Mouse (Mus musculus) gastrocnemius, postnatal 14 days (tissue): ENCODE measurements around the gene Atrip. TPM values are rescaled to one million over a fixed set of nuclear protein-coding genes. Genes with fewer than 3 reads are reported as not detected.
A peak's percentile ranks its signal among the peaks of the same experiment; 100 is the strongest.

Experiments
- DNase-seq: peaks from one replicate; pipeline ENCODE4 v3.0.0; 2021; ENCODE audit warnings: mixed read lengths
- intact Hi-C: fragments of 180-260 bp; cut with DNase I; formaldehyde crosslinking; loops from one replicate; pipeline ENCODE4 v1.15.1; 2025; ENCODE audit warnings: low total_unique reads
- long read RNA-seq, 2 experiments: library from polyadenylated mRNA; stranded (forward); transcript quantifications; one replicate each; pipeline ENCODE4 v2.0.0; 2021
- total RNA-seq, 2 experiments: library from RNA; stranded (reverse); gene quantifications; 2 replicates each; pipeline ENCODE4 v1.2.3; 2021

Gene Atrip
- 1 to 10 TPM; 7.4 to 7.5 TPM for total RNA-seq
- long read RNA-seq, experiment 1, full-length matches to known transcripts = 14 of 18 reads
- long read RNA-seq, experiment 1, partial matches to known transcripts = 2 of 18 reads
- long read RNA-seq, experiment 1, other reads (novel, unspliced or antisense) = 2 of 18 reads
- long read RNA-seq, experiment 2, transcript Atrip-201 (13 exons, 2,572 nt) = major isoform, 12 of 25 reads
- long read RNA-seq, experiment 2, partial matches to known transcripts = 1 of 25 reads
- long read RNA-seq, experiment 2, other reads (novel, unspliced or antisense) = 12 of 25 reads

GRCm38 (mm10) chr9:109073661-109074573, at the start of gene Atrip:
Atrip (minus strand) TSS chr9:109074124.
- intact Hi-C loops = no loop called here

GRCm38 (mm10) chr9:109123266-109123665, 49.3 kb upstream of the Atrip start:
- DNase-seq = no peak
- intact Hi-C loops = loop anchor here (5.0 kb wide), 2 partner anchors 36 to 121 kb away; no protein-coding TSS in a partner anchor

More at GRCm38 (mm10) chr9:109073661-109074573, at the start of gene Atrip:
- peak; percentile 93 for DNase-seq

GRCm38 (mm10) chr9:109122553-109123085, 48.7 kb upstream of the Atrip start:
- intact Hi-C loops = loop anchor here (5.0 kb wide), 2 partner anchors 35 to 120 kb away; no protein-coding TSS in a partner anchor
- no peak for DNase-seq

GRCm38 (mm10) chr9:109120956-109121355, 47.0 kb upstream of the Atrip start:
- DNase-seq = no peak
- intact Hi-C loops = loop anchor here (5.0 kb wide), 2 partner anchors 34 to 119 kb away; no protein-coding TSS in a partner anchor

- intact Hi-C loops = no loop called here
- no peak for DNase-seq
Measured at GRCm38 (mm10) chr9:109119571-109119970, 45.6 kb upstream of the Atrip start.

- intact Hi-C loops = no loop called here
- DNase-seq = peak; percentile 37
Measured at GRCm38 (mm10) chr9:109118106-109118505, 44.2 kb upstream of the Atrip start.

GRCm38 (mm10) chr9:109116205-109116604, 42.3 kb upstream of the Atrip start:
- no peak for DNase-seq
- intact Hi-C loops = no loop called here

- no peak for DNase-seq
- intact Hi-C loops = no loop called here
Measured at GRCm38 (mm10) chr9:109114871-109115270, 40.9 kb upstream of the Atrip start.

GRCm38 (mm10) chr9:109114276-109114675, 40.4 kb upstream of the Atrip start:
- DNase-seq = no peak
- intact Hi-C loops = no loop called here

GRCm38 (mm10) chr9:109113331-109113730, 39.4 kb upstream of the Atrip start:
- DNase-seq = no peak
- intact Hi-C loops = no loop called here

GRCm38 (mm10) chr9:109111591-109111990, 37.7 kb upstream of the Atrip start:
- no peak for DNase-seq
- intact Hi-C loops = no loop called here

GRCm38 (mm10) chr9:109111101-109111500, 37.2 kb upstream of the Atrip start:
- no peak for DNase-seq
- intact Hi-C loops = no loop called here

GRCm38 (mm10) chr9:109110240-109110639, 36.3 kb upstream of the Atrip start:
- intact Hi-C loops = no loop called here

GRCm38 (mm10) chr9:109107341-109107740, 33.4 kb upstream of the Atrip start:
- intact Hi-C loops = no loop called here
- no peak for DNase-seq

More at GRCm38 (mm10) chr9:109110240-109110639, 36.3 kb upstream of the Atrip start:
- no peak for DNase-seq

GRCm38 (mm10) chr9:109105648-109106047, 31.7 kb upstream of the Atrip start:
- intact Hi-C loops = no loop called here
- DNase-seq = no peak

- intact Hi-C loops = no loop called here
- DNase-seq = no peak
Measured at GRCm38 (mm10) chr9:109105011-109105410, 31.1 kb upstream of the Atrip start.

GRCm38 (mm10) chr9:109104083-109104482, 30.2 kb upstream of the Atrip start:
- no peak for DNase-seq
- intact Hi-C loops = no loop called here

- no peak for DNase-seq
- intact Hi-C loops = no loop called here
Measured at GRCm38 (mm10) chr9:109103250-109103649, 29.3 kb upstream of the Atrip start.

- DNase-seq = no peak
- intact Hi-C loops = no loop called here
Measured at GRCm38 (mm10) chr9:109102541-109102940, 28.6 kb upstream of the Atrip start.

GRCm38 (mm10) chr9:109101933-109102445, 28.1 kb upstream of the Atrip start:
- intact Hi-C loops = no loop called here
- DNase-seq = no peak
